Mouse (Mus musculus): ENCODE data around the gene Trim54.

- no peak for TF ChIP-seq CTCF (IDR thresholded peaks at IDR 0.05; ENCODE audit: low read depth, low read length)
- TF ChIP-seq POLR2A (IDR thresholded peaks at IDR 0.05; ENCODE audit: borderline replicate concordance, low read depth, low read length) = no peak
Measured at GRCm38 (mm10) chr5:31073176-31073575, 43.3 kb upstream of the Trim54 start.
